Mouse (Mus musculus): ENCODE measurements around the gene Ankrd36. TPM values are rescaled to one million over a fixed set of nuclear protein-coding genes. Genes with fewer than 3 reads are reported as not detected.
"Not testable (repeated sequence)": the region's sequence is repeated elsewhere in the genome, so short reads cannot be mapped to it uniquely, and the experiment has no call there.

Ankrd36 gene
- total RNA-seq, 2 experiments from 2014 or later = not detected

DNA sequence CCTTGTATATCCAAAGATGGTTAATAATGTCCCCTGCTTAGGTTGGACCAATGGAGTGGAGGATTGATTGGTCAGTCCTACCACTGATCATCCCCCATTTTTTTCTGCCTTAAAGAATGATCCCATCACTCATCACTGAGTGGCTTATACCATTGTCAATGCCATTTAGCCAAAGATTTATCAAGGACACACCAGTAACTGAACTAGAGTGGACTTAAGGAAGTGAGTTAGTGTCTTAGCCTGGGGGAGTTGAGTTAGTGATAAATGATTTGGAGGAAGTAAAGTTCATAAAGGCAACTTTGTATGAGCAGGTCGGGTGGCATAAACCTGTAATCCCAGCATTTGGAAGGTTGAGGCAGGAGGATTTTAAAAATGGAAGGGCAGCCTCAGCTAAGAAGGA, 26.2 kb upstream of the Ankrd36 start:
- intact Hi-C loops (cut with DNase I) = loop anchor here (5.0 kb wide), 2 partner anchors 149 to 164 kb away; no protein-coding TSS in a partner anchor
- no peak for DNase-seq (ENCODE audit: low spot score in 2 of 2)

DNA sequence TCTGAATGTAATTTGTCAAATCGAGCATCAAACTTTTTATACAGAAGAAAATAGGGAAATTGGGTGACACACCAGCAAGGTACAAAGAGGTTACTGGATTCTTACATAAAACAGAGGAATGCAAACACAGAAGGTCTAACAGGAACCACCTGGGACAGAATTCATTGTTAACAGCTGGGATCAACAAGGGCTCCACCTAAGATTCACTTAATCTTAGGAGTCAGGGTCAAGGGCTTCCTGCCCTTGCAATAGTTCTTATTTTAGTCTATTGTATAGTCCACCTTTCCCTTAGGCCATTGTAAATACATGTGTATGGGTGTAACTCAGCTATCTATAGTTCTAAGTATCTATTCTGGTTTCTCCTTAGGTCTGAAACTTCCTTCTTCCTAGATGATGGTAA, 24.8 kb upstream of the Ankrd36 start:
- intact Hi-C loops (cut with DNase I) = loop anchor here (5.0 kb wide), 2 partner anchors 148 to 163 kb away; no protein-coding TSS in a partner anchor
- not testable (repeated sequence) for DNase-seq (ENCODE audit: low spot score in 2 of 2)

DNA sequence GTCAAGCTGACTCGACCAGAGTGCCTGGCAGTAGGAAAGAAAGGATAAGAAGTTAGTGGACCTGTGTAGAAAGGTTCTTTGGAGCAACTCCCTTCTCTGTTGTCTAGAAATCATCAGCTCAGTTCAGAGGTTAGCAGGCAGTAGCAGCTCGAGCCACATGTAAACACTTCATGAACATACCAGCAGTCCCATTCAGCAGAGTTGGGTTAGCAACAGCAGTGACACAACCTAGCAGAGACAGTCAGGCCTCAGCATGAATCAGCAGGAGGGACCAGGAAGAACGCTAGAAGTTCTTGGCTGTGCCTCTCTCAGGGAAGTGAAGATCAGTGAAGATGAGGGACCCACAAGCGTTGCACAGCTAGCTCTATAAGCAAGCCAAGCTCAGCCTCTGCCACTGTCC, 24.0 kb upstream of the Ankrd36 start:
- intact Hi-C loops (cut with DNase I) = no loop called here
- DNase-seq (ENCODE audit: low spot score in 2 of 2) = no peak

DNA sequence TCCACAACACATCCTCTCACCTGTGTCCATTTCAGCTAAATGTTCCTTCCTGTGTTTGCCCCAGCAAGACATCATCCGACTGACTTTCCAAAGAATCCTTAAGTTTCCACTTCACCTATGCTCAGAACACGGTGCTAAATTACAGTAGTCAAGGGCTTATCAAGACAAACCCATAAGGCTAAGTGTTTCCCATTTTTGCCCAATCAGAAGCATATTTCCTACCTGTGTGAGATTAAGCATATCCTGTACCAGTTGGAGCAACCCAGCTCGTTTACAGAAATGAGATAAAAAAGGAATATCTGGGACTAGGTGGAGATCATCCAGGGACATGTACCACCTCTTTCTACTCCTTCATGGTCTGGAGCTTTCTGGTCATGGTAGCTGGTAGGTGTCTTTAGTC, 22.8 kb upstream of the Ankrd36 start:
- intact Hi-C loops (cut with DNase I) = no loop called here
- no peak for DNase-seq (ENCODE audit: low spot score in 2 of 2)

- intact Hi-C loops (cut with DNase I) = no loop called here
- DNase-seq (ENCODE audit: low spot score in 2 of 2) = no peak
Measured at GRCm38 (mm10) chr11:5551430-5551829, 18.1 kb upstream of the Ankrd36 start.

GRCm38 (mm10) chr11:5551931-5552330, 17.6 kb upstream of the Ankrd36 start:
- no peak for DNase-seq (ENCODE audit: low spot score in 2 of 2)
- intact Hi-C loops (cut with DNase I) = no loop called here

- no peak for DNase-seq (ENCODE audit: low spot score in 2 of 2)
- intact Hi-C loops (cut with DNase I) = no loop called here
Measured at GRCm38 (mm10) chr11:5560273-5560672, 9.2 kb upstream of the Ankrd36 start.

DNA sequence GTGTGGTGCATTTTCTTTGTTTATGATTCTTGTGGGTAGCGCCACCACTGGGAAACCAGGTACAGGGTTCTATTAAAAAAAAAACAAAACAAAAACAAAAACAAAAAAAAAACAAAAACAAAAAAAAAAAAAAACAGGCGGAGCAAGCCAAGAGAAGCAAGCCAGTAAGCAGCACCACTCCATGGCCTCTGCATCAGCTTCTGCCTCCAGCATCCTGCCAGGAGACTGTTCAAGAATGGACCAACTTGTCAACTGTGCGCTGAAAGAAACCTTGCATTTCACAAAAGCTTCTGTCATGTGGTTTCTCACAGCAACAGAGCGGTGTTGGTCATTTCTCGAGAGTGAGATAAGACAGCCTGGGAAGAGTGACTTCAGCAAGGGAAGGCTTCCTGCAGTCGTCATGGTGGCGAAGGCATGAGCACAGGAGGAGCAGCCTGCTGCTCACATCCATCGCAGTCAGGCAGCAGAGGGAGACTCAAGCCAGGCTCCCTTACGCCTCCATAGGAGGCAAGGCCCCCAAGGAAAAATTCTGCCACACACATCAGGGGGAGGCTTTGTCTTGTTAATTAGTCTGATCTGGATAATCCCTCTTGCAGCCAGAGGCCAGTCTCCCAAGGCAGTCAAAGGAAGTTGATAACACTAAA, 6.7 kb upstream of the Ankrd36 start:
- intact Hi-C loops (cut with DNase I) = loop anchor here (2.0 kb wide), 1 partner anchor 128 kb away; no protein-coding TSS in a partner anchor
- no peak for DNase-seq (ENCODE audit: low spot score in 2 of 2)

GRCm38 (mm10) chr11:5563898-5564297, 5.6 kb upstream of the Ankrd36 start:
- intact Hi-C loops (cut with DNase I) = loop anchor here (2.0 kb wide), 1 partner anchor 127 kb away; no protein-coding TSS in a partner anchor

GRCm38 (mm10) chr11:5565596-5565995, 3.9 kb upstream of the Ankrd36 start:
- intact Hi-C loops (cut with DNase I) = no loop called here
- no peak for DNase-seq (ENCODE audit: low spot score in 2 of 2)

More at GRCm38 (mm10) chr11:5563898-5564297, 5.6 kb upstream of the Ankrd36 start:
- DNase-seq (ENCODE audit: low spot score in 2 of 2) = no peak

DNA sequence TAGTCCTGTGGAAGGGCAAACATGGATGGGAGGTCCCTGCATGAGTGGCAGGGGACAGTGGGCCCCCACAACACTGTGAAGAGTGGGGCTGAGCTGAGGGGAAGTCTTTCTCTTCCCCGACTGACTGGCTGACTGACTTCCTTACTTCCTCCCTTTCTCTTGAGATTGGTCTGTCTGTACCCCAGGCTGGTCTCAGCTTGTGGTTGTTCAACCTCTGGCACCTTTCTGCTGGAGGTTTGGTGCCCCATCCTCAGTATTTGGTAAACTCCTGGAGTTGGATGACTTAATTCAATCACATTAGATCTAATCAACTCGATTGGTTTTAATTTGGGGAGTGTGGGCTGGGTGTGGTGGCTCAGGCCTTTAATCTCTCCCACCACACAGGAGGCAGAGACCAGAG, 3.0 kb upstream of the Ankrd36 start:
- DNase-seq (ENCODE audit: low spot score in 2 of 2) = no peak
- intact Hi-C loops (cut with DNase I) = no loop called here

DNA sequence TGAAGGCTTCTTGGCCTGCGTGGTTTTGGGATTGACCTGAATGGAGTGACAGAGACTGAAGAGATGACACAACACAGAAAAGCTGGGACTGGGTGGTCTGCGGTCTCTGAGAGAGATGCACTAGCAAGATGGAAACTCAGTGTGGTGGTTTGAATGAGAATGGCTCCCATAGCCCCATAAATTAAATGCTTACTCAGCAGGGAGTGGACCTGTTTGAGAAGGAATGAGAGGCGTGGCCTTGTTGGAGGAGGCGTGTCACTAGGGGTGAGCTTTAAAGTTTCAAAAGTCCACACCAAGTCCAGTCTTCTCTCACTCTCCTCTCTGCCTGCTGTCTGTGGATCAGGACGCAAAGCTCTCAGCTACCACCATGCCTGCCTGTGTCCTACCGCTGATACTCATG, 1.8 kb upstream of the Ankrd36 start:
- intact Hi-C loops (cut with DNase I) = no loop called here
- DNase-seq (ENCODE audit: low spot score in 2 of 2) = no peak

GRCm38 (mm10) chr11:5568082-5568481, 1.4 kb upstream of the Ankrd36 start:
- no peak for DNase-seq (ENCODE audit: low spot score in 2 of 2)
- intact Hi-C loops (cut with DNase I) = no loop called here

- intact Hi-C loops (cut with DNase I) = no loop called here
- no peak for DNase-seq (ENCODE audit: low spot score in 2 of 2)
Measured at GRCm38 (mm10) chr11:5571856-5572255, 2.4 kb downstream of the Ankrd36 start.

- no peak for DNase-seq (ENCODE audit: low spot score in 2 of 2)
- intact Hi-C loops (cut with DNase I) = no loop called here
Measured at GRCm38 (mm10) chr11:5573821-5574220, 4.3 kb downstream of the Ankrd36 start.

GRCm38 (mm10) chr11:5575046-5575445, 5.6 kb downstream of the Ankrd36 start:
- intact Hi-C loops (cut with DNase I) = no loop called here
- DNase-seq (ENCODE audit: low spot score in 2 of 2) = no peak

- peak; percentile 22 to 35 for DNase-seq (ENCODE audit: low spot score in 2 of 2)
- intact Hi-C loops (cut with DNase I) = no loop called here
Measured at GRCm38 (mm10) chr11:5592336-5592735, 22.9 kb downstream of the Ankrd36 start.

- no peak for DNase-seq (ENCODE audit: low spot score in 2 of 2)
- intact Hi-C loops (cut with DNase I) = no loop called here
Measured at GRCm38 (mm10) chr11:5595381-5595791, 25.9 kb downstream of the Ankrd36 start.

DNA sequence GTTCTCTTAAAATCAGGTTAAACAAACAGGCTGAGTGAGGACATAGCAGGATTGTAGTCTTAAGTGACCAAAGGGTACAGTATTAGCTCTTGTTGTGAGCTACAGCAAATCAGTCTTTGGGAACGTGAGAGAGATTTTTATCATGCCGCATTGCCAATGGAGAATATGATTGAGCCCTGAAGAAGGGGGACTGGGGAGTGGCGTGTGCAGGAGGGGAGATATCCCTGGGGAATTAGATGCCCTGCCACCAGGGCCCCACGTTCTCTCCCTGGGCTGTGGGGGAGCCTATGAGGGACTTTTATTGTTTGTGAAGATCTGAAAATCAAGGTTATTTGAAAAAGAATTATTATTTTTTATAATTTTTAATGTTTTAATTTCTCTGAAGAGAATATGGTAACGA, 26.3 kb downstream of the Ankrd36 start:
- DNase-seq (ENCODE audit: low spot score in 2 of 2) = no peak
- intact Hi-C loops (cut with DNase I) = no loop called here

- intact Hi-C loops (cut with DNase I) = no loop called here
- no peak for DNase-seq (ENCODE audit: low spot score in 2 of 2)
Measured at GRCm38 (mm10) chr11:5596756-5597155, 27.3 kb downstream of the Ankrd36 start.

DNA sequence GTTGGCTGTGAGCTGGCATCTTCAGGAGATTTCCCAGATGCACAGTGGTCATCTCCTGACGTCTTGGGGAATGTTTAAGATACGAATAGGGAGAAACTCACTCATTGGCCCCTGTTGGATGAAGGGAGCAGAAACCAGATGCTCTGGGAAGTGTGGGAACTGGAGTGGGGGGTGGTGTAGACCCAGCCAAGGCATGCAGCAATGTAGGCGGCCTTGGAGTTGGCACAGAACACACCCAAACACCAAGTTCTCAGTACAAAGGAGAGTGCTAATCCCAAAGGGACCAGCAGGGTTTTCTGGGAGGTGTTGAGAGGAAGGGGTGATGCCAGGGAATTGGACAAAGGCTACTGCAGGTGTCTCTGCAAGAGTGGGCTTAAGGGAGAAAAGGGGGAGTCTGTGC, 35.9 kb downstream of the Ankrd36 start:
- DNase-seq (ENCODE audit: low spot score in 2 of 2) = peak in 1 of 2 experiments; percentile 51
- intact Hi-C loops (cut with DNase I) = no loop called here

DNA sequence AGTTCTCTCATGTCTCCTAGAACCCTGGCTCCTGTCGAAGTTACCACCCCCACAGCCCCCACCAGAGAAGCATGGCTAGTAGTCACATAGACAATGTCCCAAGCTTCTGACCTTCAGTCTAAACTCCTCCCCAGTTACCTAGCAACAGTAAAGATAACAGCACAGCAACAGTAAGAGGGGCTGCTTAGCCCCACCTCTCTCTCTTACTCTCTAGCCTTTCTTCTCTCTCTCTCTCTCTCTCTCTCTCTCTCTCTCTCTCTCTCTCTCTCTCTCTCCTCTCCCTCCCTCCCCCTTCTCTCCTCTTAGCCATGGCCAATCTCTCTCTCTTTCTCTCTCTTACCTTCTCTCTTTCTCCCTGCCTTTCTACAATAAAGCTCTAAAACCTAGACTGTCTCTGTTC, 42.4 kb downstream of the Ankrd36 start:
- intact Hi-C loops (cut with DNase I); DNase-seq (ENCODE audit: low spot score in 2 of 2): not testable (repeated sequence)

All from left cerebral cortex, postnatal 25 days (tissue).